Mouse (Mus musculus) forebrain, postnatal 0 days (tissue): ENCODE measurements around the gene Rfc1. TPM values are rescaled to one million over a fixed set of nuclear protein-coding genes. Genes with fewer than 3 reads are reported as not detected.

ENCODE experiments used
- ATAC-seq: fragments of 200-750 bp; cut with Nextera tagmentation; 2 replicates; pipeline ENCODE4 v1.8.0; 2017; ENCODE audit warnings: mild to moderate bottlenecking, moderate library complexity
- DNase-seq: peaks from one replicate; pipeline ENCODE4 v3.0.0-alpha.2; 2015
- H3K27ac ChIP-seq: fragments of 300-500 bp; sonication (generic); 2 replicates; pipeline ENCODE4 v1.5.1; 2014; ENCODE audit warnings: low read depth, mild to moderate bottlenecking, antibody characterized with exemption, low read length, moderate library complexity, mixed read lengths
- H3K27me3 ChIP-seq: fragments of 300-500 bp; sonication (generic); 2 replicates; pipeline ENCODE4 v1.6.1; 2014; ENCODE audit warnings: mild to moderate bottlenecking, low read length, mixed read lengths; ENCODE audit not compliant: insufficient read depth
- H3K36me3 ChIP-seq: fragments of 300-500 bp; sonication (generic); 2 replicates; pipeline ENCODE4 v1.6.1; 2014; ENCODE audit warnings: mild to moderate bottlenecking, moderate library complexity; ENCODE audit not compliant: insufficient read depth
- H3K4me1 ChIP-seq: fragments of 300-500 bp; sonication (generic); 2 replicates; pipeline ENCODE4 v1.6.1; 2014; ENCODE audit warnings: antibody characterized with exemption; ENCODE audit not compliant: insufficient read depth
- H3K4me2 ChIP-seq: fragments of 300-500 bp; sonication (generic); 2 replicates; pipeline ENCODE4 v1.6.1; 2014; ENCODE audit warnings: low read depth, mild to moderate bottlenecking, moderate library complexity
- H3K4me3 ChIP-seq: fragments of 300-500 bp; sonication (generic); 2 replicates; pipeline ENCODE4 v1.5.1; 2014; ENCODE audit warnings: low read depth, low read length, mixed read lengths
- H3K9ac ChIP-seq: fragments of 300-500 bp; sonication (generic); 2 replicates; pipeline ENCODE4 v1.6.1; 2014; ENCODE audit warnings: mild to moderate bottlenecking
- H3K9me3 ChIP-seq: fragments of 300-500 bp; sonication (generic); 2 replicates; pipeline ENCODE4 v1.6.1; 2016; ENCODE audit warnings: low read length
- CTCF ChIP-seq: sonication (generic); IDR thresholded peaks from 2 replicates; pipeline ENCODE4 v1.5.1; 2016; ENCODE audit warnings: antibody characterized with exemption, control low read depth, low read depth
- WGBS: fragments of 180-500 bp; shearing (Covaris S2); extraction: QIAGEN DNeasy Blood & Tissue Kit; methylation state at CpG from one replicate; pipeline ENCODE4 v1.1.7; 2014; 5-methylcytosine and 5-hydroxymethylcytosine counted together
- polyA plus RNA-seq: library from polyadenylated mRNA; unstranded; fragments of >200 nt; fragmentation: Nextera tagmentation; extraction: Ambion mirVana; gene quantifications from 2 replicates; pipeline ENCODE4 v1.2.1, GENCODE M21; 2015
- total RNA-seq: library from RNA; depleted of rRNA; stranded (reverse); fragments of >200 nt; gene quantifications from 2 replicates; pipeline ENCODE4 v1.2.3, GENCODE M21; 2014

Gene Rfc1
- total and polyA plus RNA-seq, 2 experiments from 2014 or later = 27.8 to 37.9 TPM

- DNase-seq (no peak), ATAC-seq (no peak)
- Histone ChIP-seq H3K4me2 (no peak overlapping the region), H3K9me3 (no peaks in the 10 kb centered on the region), H3K27ac (no peak overlapping the region), H3K36me3 (no peaks in the 10 kb centered on the region), H3K27me3 (no peaks in the 10 kb centered on the region), H3K9ac (no peak overlapping the region), H3K4me1 (no peaks in the 10 kb centered on the region), H3K4me3 (no peak overlapping the region)
- WGBS = 84% methylated on average over 5 of the region's 5 CpGs
- TF ChIP-seq CTCF = no peak
Measured at GRCm38 (mm10) chr5:65326212-65326611, 9.3 kb downstream of the Rfc1 start.

- H3K36me3 ChIP-seq = no peaks in the 10 kb centered on the region
- no peak overlapping the region for H3K27ac ChIP-seq
- H3K4me2 ChIP-seq = no peak overlapping the region
- H3K9ac ChIP-seq = no peak overlapping the region
- no peak for DNase-seq
- no peaks in the 10 kb centered on the region for H3K9me3 ChIP-seq
- H3K27me3 ChIP-seq = no peaks in the 10 kb centered on the region
- ATAC-seq = no peak
- H3K4me1 ChIP-seq = no peaks in the 10 kb centered on the region
- H3K4me3 ChIP-seq = no peak overlapping the region
- TF ChIP-seq CTCF = no peak
- WGBS = 92% methylated on average over 3 of the region's 3 CpGs
Measured at GRCm38 (mm10) chr5:65324758-65325355, 10.6 kb downstream of the Rfc1 start.

- Histone ChIP-seq H3K4me2 (no peak overlapping the region), H3K4me1 (no peaks in the 10 kb centered on the region), H3K9ac (no peak overlapping the region), H3K4me3 (no peak overlapping the region), H3K9me3 (no peaks in the 10 kb centered on the region), H3K36me3 (no peaks in the 10 kb centered on the region), H3K27me3 (no peaks in the 10 kb centered on the region), H3K27ac (no peak overlapping the region)
- ATAC-seq = no peak
- 89% methylated on average over 3 of the region's 3 CpGs for WGBS
- TF ChIP-seq CTCF = no peak
- no peak for DNase-seq
Measured at GRCm38 (mm10) chr5:65324271-65324670, 11.2 kb downstream of the Rfc1 start.

- DNase-seq = no peak
- H3K27ac ChIP-seq = no peak overlapping the region
- no peak for ATAC-seq
- no peak overlapping the region for H3K4me3 ChIP-seq
- no peak overlapping the region for H3K9ac ChIP-seq
- no peaks in the 10 kb centered on the region for H3K27me3 ChIP-seq
- no peak for TF ChIP-seq CTCF
- H3K9me3 ChIP-seq = no peaks in the 10 kb centered on the region
- WGBS = 92% methylated on average over 10 of the region's 10 CpGs
- H3K36me3 ChIP-seq = no peaks in the 10 kb centered on the region
- no peaks in the 10 kb centered on the region for H3K4me1 ChIP-seq
- no peak overlapping the region for H3K4me2 ChIP-seq
Measured at GRCm38 (mm10) chr5:65322165-65322564, 13.3 kb downstream of the Rfc1 start.

GRCm38 (mm10) chr5:65319176-65319575, 16.3 kb downstream of the Rfc1 start:
- H3K9me3 ChIP-seq = no peaks in the 10 kb centered on the region
- 81% methylated on average over 9 of the region's 9 CpGs for WGBS
- ATAC-seq (no peak), DNase-seq (no peak)
- H3K27ac ChIP-seq = no peak overlapping the region
- no peaks in the 10 kb centered on the region for H3K27me3 ChIP-seq
- no peak for TF ChIP-seq CTCF
- no peak overlapping the region for H3K4me2 ChIP-seq
- no peak overlapping the region for H3K4me3 ChIP-seq
- H3K36me3 ChIP-seq = peaks cover 3% of the 10 kb centered on the region; the same call in 1 of the 2 replicates
- H3K4me1 ChIP-seq = no peaks in the 10 kb centered on the region
- H3K9ac ChIP-seq = no peak overlapping the region

GRCm38 (mm10) chr5:65308866-65309265, 26.6 kb downstream of the Rfc1 start:
- no peaks in the 10 kb centered on the region for H3K4me1 ChIP-seq
- H3K9me3 ChIP-seq = no peaks in the 10 kb centered on the region
- no peak overlapping the region for H3K27ac ChIP-seq
- H3K4me2 ChIP-seq = no peak overlapping the region
- no peak overlapping the region for H3K4me3 ChIP-seq
- WGBS = 95% methylated on average over 3 of the region's 3 CpGs
- H3K36me3 ChIP-seq = peaks cover 21% of the 10 kb centered on the region
- TF ChIP-seq CTCF = no peak
- ATAC-seq (no peak), DNase-seq (no peak)
- no peak overlapping the region for H3K9ac ChIP-seq
- H3K27me3 ChIP-seq = no peaks in the 10 kb centered on the region

- Histone ChIP-seq H3K9me3 (no peaks in the 10 kb centered on the region), H3K27me3 (no peaks in the 10 kb centered on the region), H3K4me3 (no peak overlapping the region), H3K9ac (no peak overlapping the region), H3K36me3 (peaks cover 21% of the 10 kb centered on the region), H3K27ac (no peak overlapping the region), H3K4me2 (no peak overlapping the region), H3K4me1 (no peaks in the 10 kb centered on the region)
- 95% methylated on average over 7 of the region's 7 CpGs for WGBS
- TF ChIP-seq CTCF = no peak
- no peak for ATAC-seq
- DNase-seq = no peak
Measured at GRCm38 (mm10) chr5:65308208-65308607, 27.3 kb downstream of the Rfc1 start.

- H3K9ac ChIP-seq = no peak overlapping the region
- ATAC-seq (peak; percentile 56), DNase-seq (peak; percentile 10)
- 68% methylated on average over 9 of the region's 9 CpGs for WGBS
- no peak for TF ChIP-seq CTCF
- no peaks in the 10 kb centered on the region for H3K4me1 ChIP-seq
- peak overlapping the region; percentile 45; the same call in 1 of the 2 replicates for H3K27ac ChIP-seq
- H3K36me3 ChIP-seq = peaks cover 9% of the 10 kb centered on the region; the same call in 1 of the 2 replicates
- H3K27me3 ChIP-seq = no peaks in the 10 kb centered on the region
- no peaks in the 10 kb centered on the region for H3K9me3 ChIP-seq
- H3K4me3 ChIP-seq = no peak overlapping the region
- H3K4me2 ChIP-seq = no peak overlapping the region
Measured at GRCm38 (mm10) chr5:65305516-65305915, 30.0 kb downstream of the Rfc1 start.
